Mouse (Mus musculus) stomach, embryonic 16.5 days (tissue): Measurements from ENCODE around the gene Sav1. TPM values are rescaled to one million over a fixed set of nuclear protein-coding genes. Genes with fewer than 3 reads are reported as not detected.

Experiments
- polyA plus RNA-seq: library from polyadenylated mRNA; unstranded; fragments of >200 nt; fragmentation: Nextera tagmentation; extraction: Ambion mirVana; gene quantifications from 2 replicates; pipeline ENCODE4 v1.2.1, GENCODE M21; 2015

Gene Sav1
- polyA plus RNA-seq, 1 experiment from 2014 or later: 0.68 TPM

Other genes starting within 250 kb of the Sav1 start
- 2.6 and 2.8 TPM in 2 replicates for gene Cdkl1, start 195.7 kb downstream of the Sav1 start, polyA plus RNA-seq
- gene Atl1, start 94.4 kb downstream of the Sav1 start, polyA plus RNA-seq: 4.5 and 7.2 TPM in 2 replicates
- 19.1 and 24.3 TPM in 2 replicates for gene Map4k5, start 93.8 kb downstream of the Sav1 start, polyA plus RNA-seq
- 10.0 and 10.7 TPM in 2 replicates for gene Nin, start 126.7 kb upstream of the Sav1 start, polyA plus RNA-seq
- gene Abhd12b, start 167.1 kb upstream of the Sav1 start, polyA plus RNA-seq: 0.14 TPM in 1 of 2 replicates, not detected in the other
- 53.5 and 55.0 TPM in 2 replicates for gene Pygl, start 244.5 kb upstream of the Sav1 start, polyA plus RNA-seq